Mouse (Mus musculus) thymus, postnatal 0 days (tissue): Measurements from ENCODE around the gene 0610030E20Rik. TPM values are rescaled to one million over a fixed set of nuclear protein-coding genes. Genes with fewer than 3 reads are reported as not detected.

Source experiments
- DNase-seq: peaks from one replicate; pipeline ENCODE4 v3.0.0-alpha.2; 2015; ENCODE audit warnings: low spot score
- polyA plus RNA-seq: library from polyadenylated mRNA; unstranded; fragments of >200 nt; fragmentation: Nextera tagmentation; extraction: Ambion mirVana; gene quantifications from 2 replicates; pipeline ENCODE4 v1.2.1, GENCODE M21; 2015

Gene 0610030E20Rik
- polyA plus RNA-seq, 1 experiment from 2014 or later: 32.5 TPM

GRCm38 (mm10) chr6:72389941-72390771, 43.0 kb downstream of the 0610030E20Rik start, which contains the start of gene Vamp8:
Vamp8 (minus strand) TSS chr6:72390703.
- DNase-seq: peak; percentile 63

DNA sequence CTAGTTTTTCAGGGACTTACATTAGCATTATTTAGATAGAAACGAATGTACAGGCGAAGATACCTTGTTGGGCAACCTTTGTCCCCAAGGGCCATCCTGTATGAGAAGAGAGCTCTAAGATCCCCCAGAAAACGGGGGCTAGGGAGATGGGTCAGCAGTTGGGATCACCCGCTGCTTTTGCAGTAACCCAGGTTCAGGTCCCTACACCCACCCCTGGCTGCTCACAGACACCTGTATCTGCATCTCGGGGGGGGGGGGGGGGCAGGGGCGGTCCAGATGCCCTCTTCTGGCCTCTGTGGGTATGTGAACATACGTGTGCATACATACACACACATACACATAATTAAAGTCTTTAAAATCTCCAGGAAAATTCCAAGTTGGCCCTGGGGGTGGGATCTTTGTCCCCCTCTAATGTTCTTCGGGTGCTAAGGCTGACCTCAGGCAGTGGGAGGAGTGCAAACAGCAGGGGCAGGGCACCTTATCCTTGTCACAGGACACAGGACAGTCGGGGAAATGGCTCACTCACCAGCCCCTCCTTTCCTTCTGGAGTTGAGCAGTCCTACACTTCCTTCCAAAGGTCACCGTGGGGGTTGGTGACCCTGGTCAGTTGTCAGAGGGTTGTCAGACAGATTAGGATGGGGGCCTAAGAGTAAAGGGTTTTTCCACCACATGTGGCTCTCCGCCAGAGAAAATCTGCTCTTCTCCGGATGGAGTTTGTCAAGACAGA, 43.8 kb downstream of the 0610030E20Rik start:
- DNase-seq: no peak

DNA sequence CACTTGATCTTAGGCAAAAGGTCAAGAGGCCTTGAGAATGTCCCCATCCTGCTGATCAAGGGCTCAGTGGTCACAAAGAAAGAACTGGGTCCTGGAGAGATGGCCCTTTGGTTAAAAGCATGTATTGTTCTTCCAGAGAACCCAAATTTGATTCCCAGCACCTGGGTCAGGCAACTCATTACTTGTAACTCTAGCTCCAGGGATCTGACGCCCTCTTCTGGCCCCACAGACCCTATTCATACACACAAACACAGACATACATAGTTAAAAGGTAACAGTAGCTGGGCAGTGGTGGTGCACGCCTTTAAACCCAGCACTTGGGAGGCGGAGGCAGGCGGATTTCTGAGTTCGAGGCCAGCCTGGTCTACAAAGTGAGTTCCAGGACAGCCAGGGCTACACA, 45.2 kb downstream of the 0610030E20Rik start:
- DNase-seq: no peak

DNA sequence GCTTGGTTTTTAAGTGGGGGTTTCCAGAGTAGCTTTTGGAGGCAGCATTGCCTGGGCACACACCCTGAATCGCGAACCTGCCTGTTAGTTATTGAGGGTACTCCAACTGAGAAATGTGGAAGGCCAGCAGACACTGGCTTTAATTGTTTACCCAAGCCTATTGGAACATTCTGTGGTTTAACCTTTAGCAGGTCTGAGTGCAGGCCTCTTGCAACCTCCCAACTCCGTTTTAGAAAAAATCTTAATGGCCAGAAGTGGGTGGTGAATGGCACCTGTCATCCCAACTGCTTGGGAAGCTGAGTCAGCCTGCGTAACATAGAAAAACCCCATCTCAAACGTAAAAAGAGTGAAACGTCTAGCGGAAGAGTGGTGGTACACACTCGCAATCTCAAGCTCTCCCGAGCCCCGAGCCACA, 49.7 kb downstream of the 0610030E20Rik start:
- no peak for DNase-seq

DNA sequence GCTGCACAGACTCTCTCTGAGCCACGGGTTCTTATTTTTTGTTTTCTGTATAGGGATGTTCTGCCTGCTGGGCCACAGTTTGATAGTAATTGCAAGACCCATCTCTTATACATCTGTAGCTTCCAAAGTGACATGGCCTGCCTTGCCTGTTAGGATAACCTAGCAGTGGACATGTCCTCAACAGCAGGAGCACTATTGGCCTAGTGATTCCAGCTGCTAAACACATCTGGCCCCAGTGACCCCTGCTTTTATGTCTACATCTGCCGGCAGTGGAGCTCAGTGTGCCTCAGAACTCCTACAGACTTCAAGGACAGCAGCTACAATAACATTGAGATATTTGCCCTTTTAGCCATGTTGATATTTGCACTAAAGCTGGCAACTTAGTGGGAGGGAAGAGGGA, 52.9 kb downstream of the 0610030E20Rik start:
- no peak for DNase-seq

DNA sequence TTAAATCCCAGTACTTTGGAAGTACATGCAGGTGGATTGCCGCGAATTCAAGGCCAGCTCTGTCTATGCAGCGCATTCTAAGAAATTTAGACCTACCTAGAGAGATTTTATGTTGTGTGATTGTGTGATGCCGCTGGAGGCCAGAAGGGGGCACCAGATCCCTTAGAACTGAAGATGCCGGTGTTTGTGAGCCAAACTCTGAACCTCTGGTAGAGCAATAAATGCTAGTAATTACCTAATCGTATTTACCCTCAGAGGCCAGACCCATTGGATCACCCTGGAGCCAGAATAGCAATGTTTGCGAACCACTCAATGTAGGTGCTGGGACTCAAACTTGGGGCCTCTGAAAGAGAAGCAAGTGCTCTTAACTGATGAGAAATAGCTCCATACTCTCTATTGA, 54.8 kb downstream of the 0610030E20Rik start:
- peak; percentile 73 for DNase-seq

Other genes starting within 250 kb of the 0610030E20Rik start
- gene St3gal5, start 249.7 kb upstream of the 0610030E20Rik start, polyA plus RNA-seq: 2.6 TPM in 2 replicates
- gene Atoh8, start 111.7 kb upstream of the 0610030E20Rik start, polyA plus RNA-seq: 2.1 and 3.9 TPM in 2 replicates
- 0.21 TPM in 1 of 2 replicates, not detected in the other for gene Sftpb, start 42.7 kb upstream of the 0610030E20Rik start, polyA plus RNA-seq
- 51.1 and 52.8 TPM in 2 replicates for gene Usp39, start 2.1 kb upstream of the 0610030E20Rik start, polyA plus RNA-seq
- gene Tmem150a, start 8.1 kb downstream of the 0610030E20Rik start, polyA plus RNA-seq: 1.6 and 1.9 TPM in 2 replicates
- 135 and 138 TPM in 2 replicates for gene Rnf181, start 19.6 kb downstream of the 0610030E20Rik start, polyA plus RNA-seq
- gene Vamp5, start 33.2 kb downstream of the 0610030E20Rik start, polyA plus RNA-seq: 24.7 and 29.0 TPM in 2 replicates
- gene Vamp8, start 43.4 kb downstream of the 0610030E20Rik start, polyA plus RNA-seq: 160 and 167 TPM in 2 replicates
- 7.0 and 7.3 TPM in 2 replicates for gene Ggcx, start 67.0 kb downstream of the 0610030E20Rik start, polyA plus RNA-seq
- gene Mat2a, start 92.2 kb downstream of the 0610030E20Rik start, polyA plus RNA-seq: 356 and 359 TPM in 2 replicates
- gene Sh2d6, start 174.4 kb downstream of the 0610030E20Rik start, polyA plus RNA-seq: 0.14 and 0.23 TPM in 2 replicates
- 62.4 and 63.4 TPM in 2 replicates for gene Capg, start 197.1 kb downstream of the 0610030E20Rik start, polyA plus RNA-seq